Mouse (Mus musculus) cerebellum, adult 8-10 months (tissue): ENCODE data around the gene Adamts2.

Experiments used
- DNase-seq: peaks from one replicate; pipeline ENCODE4 v3.0.0; 2022

Gene Adamts2

GRCm38 (mm10) chr11:50739453-50739852, 137.6 kb downstream of the Adamts2 start:
- DNase-seq, result no peak

GRCm38 (mm10) chr11:50742146-50742545, 140.3 kb downstream of the Adamts2 start:
- no peak for DNase-seq

- DNase-seq, result no peak
These were observed 143.1 kb downstream of the Adamts2 start for GRCm38 (mm10) chr11:50744971-50745370.

- DNase-seq, result no peak
These were observed 144.6 kb downstream of the Adamts2 start for GRCm38 (mm10) chr11:50746508-50746907.

- no peak for DNase-seq
These were observed 149.2 kb downstream of the Adamts2 start for GRCm38 (mm10) chr11:50750983-50751585.

- DNase-seq, result no peak
These were observed 155.9 kb downstream of the Adamts2 start for GRCm38 (mm10) chr11:50757741-50758140.

- no peak for DNase-seq
These were observed 164.6 kb downstream of the Adamts2 start for GRCm38 (mm10) chr11:50766461-50766860.

- peak; percentile 26 for DNase-seq
These were observed 165.2 kb downstream of the Adamts2 start for GRCm38 (mm10) chr11:50767039-50767438.

- DNase-seq, result peak; percentile 90
These were observed 167.3 kb downstream of the Adamts2 start for GRCm38 (mm10) chr11:50768995-50769749.

- no peak for DNase-seq
These were observed 169.1 kb downstream of the Adamts2 start for GRCm38 (mm10) chr11:50771006-50771405.

GRCm38 (mm10) chr11:50797674-50798073, 195.8 kb downstream of the Adamts2 start:
- DNase-seq, result no peak

- DNase-seq, result no peak
These were observed 197.0 kb downstream of the Adamts2 start for GRCm38 (mm10) chr11:50798836-50799235.

GRCm38 (mm10) chr11:50814233-50814632, 212.3 kb downstream of the Adamts2 start:
- DNase-seq, result no peak

- no peak for DNase-seq
These were observed 224.3 kb downstream of the Adamts2 start for GRCm38 (mm10) chr11:50826214-50826613.

GRCm38 (mm10) chr11:50827010-50827953, 225.4 kb downstream of the Adamts2 start, which contains the start of gene Zfp354c:
TSS of gene Zfp354c (minus strand) at chr11:50827724.
- peak; percentile 84 for DNase-seq

- no peak for DNase-seq
These were observed 233.8 kb downstream of the Adamts2 start for GRCm38 (mm10) chr11:50835727-50836126.

GRCm38 (mm10) chr11:50841023-50841735, 239.3 kb downstream of the Adamts2 start, which contains the start of gene Zfp879:
TSS of gene Zfp879 (minus strand) at chr11:50841552.
- peak; percentile 97 for DNase-seq

- DNase-seq, result no peak
These were observed 244.1 kb downstream of the Adamts2 start for GRCm38 (mm10) chr11:50845951-50846350.

GRCm38 (mm10) chr11:50847047-50847446, 245.2 kb downstream of the Adamts2 start:
- no peak for DNase-seq

- no peak for DNase-seq
These were observed 246.7 kb downstream of the Adamts2 start for GRCm38 (mm10) chr11:50848520-50849137.

GRCm38 (mm10) chr11:50849310-50849709, 247.4 kb downstream of the Adamts2 start:
- DNase-seq, result no peak

GRCm38 (mm10) chr11:50850177-50850735, 248.4 kb downstream of the Adamts2 start, which contains the start of gene Grm6:
TSS of gene Grm6 (plus strand) at chr11:50850685.
- no peak for DNase-seq
